21 mouse cellular contexts compared by ENCODE assay signal in genomic region chr14:78612111-78612788, GRCm38 (mm10).
A peak's percentile ranks its signal among the peaks of the same experiment; 100 is the strongest.
DNase-seq lines count a peak whose midpoint lies in the region; ATAC-seq lines count a peak whose summit lies in the region.
"Had no signal": no experiment of that assay in that cellular context is flagged by ENCODE, and none has a peak within 500 bp of the region (broad histone marks: within the 10 kb centered on the region; RNA-seq: fewer than 3 reads in every experiment).

No protein-coding gene starts in this region.

- peak; percentile 6 for DNase-seq in embryo, embryonic 10.5 days (ENCODE audit: low spot score)
- no peak for DNase-seq in embryo, embryonic 11 days
- DNase-seq in midbrain, embryonic 14.5 days = peak; percentile 31
- DNase-seq in R1 (ENCODE audit: low read depth, low spot score) = peak; percentile 24
- no peak for DNase-seq in MN1 (ENCODE audit: low spot score)
- no peak for DNase-seq in testis, postnatal 14 days (ENCODE audit: low spot score)
- DNase-seq: cerebellum, adult 2 months; gastrocnemius, postnatal 14 days; heart, adult 2 months; kidney, postnatal 4 days; layer of hippocampus, adult 9-11 months; lung, embryonic 14.5 days; lung, postnatal 4 days; thymus, adult 2 months had no signal

- no peaks in the 10 kb centered on the region for H3K4me1 ChIP-seq in midbrain, embryonic 14.5 days (ENCODE audit: control insufficient read depth, insufficient read depth, low read length)
- H3K4me1 ChIP-seq in midbrain, embryonic 13.5 days (replicated peaks) = 0 out of 2 replicates have a peak, but pooled peaks cover 3% of the 10 kb centered on the region
- 0 out of 2 replicates have a peak, but pooled peaks cover 4% of the 10 kb centered on the region for H3K4me1 ChIP-seq in liver, embryonic 12.5 days
- H3K4me1 ChIP-seq: embryonic facial prominence, embryonic 13.5 days; intestine, embryonic 15.5 days; stomach, embryonic 15.5 days had no signal

- H3K9ac ChIP-seq in midbrain, embryonic 14.5 days (replicated peaks; ENCODE audit: low read length) = no peak overlapping the region
- no peak overlapping the region for H3K9ac ChIP-seq in midbrain, embryonic 13.5 days (replicated peaks)
- H3K9ac ChIP-seq in liver, embryonic 12.5 days = no peak overlapping the region
- H3K9ac ChIP-seq: embryonic facial prominence, embryonic 13.5 days; intestine, embryonic 15.5 days; lung, embryonic 14.5 days; stomach, embryonic 15.5 days had no signal

- no peak overlapping the region for H3K4me2 ChIP-seq in midbrain, embryonic 14.5 days (ENCODE audit: low read length)
- no peak overlapping the region for H3K4me2 ChIP-seq in midbrain, embryonic 13.5 days (replicated peaks)
- H3K4me2 ChIP-seq in liver, embryonic 12.5 days = no peak overlapping the region
- H3K4me2 ChIP-seq: embryonic facial prominence, embryonic 13.5 days; intestine, embryonic 15.5 days; lung, embryonic 14.5 days; stomach, embryonic 15.5 days had no signal

- no peaks in the 10 kb centered on the region for H3K27me3 ChIP-seq in midbrain, embryonic 14.5 days (ENCODE audit: control insufficient read depth, insufficient read depth, low read length)
- no peaks in the 10 kb centered on the region for H3K27me3 ChIP-seq in midbrain, embryonic 13.5 days
- H3K27me3 ChIP-seq in liver, embryonic 12.5 days (replicated peaks) = no peaks in the 10 kb centered on the region
- H3K27me3 ChIP-seq: embryonic facial prominence, embryonic 13.5 days; intestine, embryonic 15.5 days; Patski; stomach, embryonic 15.5 days had no signal

- H3K27ac ChIP-seq in midbrain, embryonic 14.5 days (replicated peaks; ENCODE audit: low read depth, low read length) = no peak overlapping the region
- H3K27ac ChIP-seq in midbrain, embryonic 13.5 days = no peak overlapping the region
- no peak overlapping the region for H3K27ac ChIP-seq in liver, embryonic 12.5 days
- H3K27ac ChIP-seq: embryonic facial prominence, embryonic 13.5 days; heart, adult 2 months; intestine, embryonic 15.5 days; stomach, embryonic 15.5 days had no signal

- 66% methylated on average over 9 of the region's 9 CpGs for WGBS in midbrain, embryonic 14.5 days
- 70% methylated on average over 9 of the region's 9 CpGs for WGBS in midbrain, embryonic 13.5 days
- 57% methylated on average over 9 of the region's 9 CpGs for WGBS in liver, embryonic 12.5 days (ENCODE audit: insufficient replicate concordance)

- H3K36me3 ChIP-seq in midbrain, embryonic 14.5 days (ENCODE audit: control insufficient read depth, insufficient read depth, low read length) = no peaks in the 10 kb centered on the region
- H3K36me3 ChIP-seq in midbrain, embryonic 13.5 days = no peaks in the 10 kb centered on the region
- H3K36me3 ChIP-seq in liver, embryonic 12.5 days = no peaks in the 10 kb centered on the region
- H3K36me3 ChIP-seq: embryonic facial prominence, embryonic 13.5 days; intestine, embryonic 15.5 days; stomach, embryonic 15.5 days had no signal

- no peaks in the 10 kb centered on the region for H3K9me3 ChIP-seq in midbrain, embryonic 14.5 days (ENCODE audit: control insufficient read depth, low read length)
- no peaks in the 10 kb centered on the region for H3K9me3 ChIP-seq in midbrain, embryonic 13.5 days
- no peaks in the 10 kb centered on the region for H3K9me3 ChIP-seq in liver, embryonic 12.5 days (replicated peaks)
- H3K9me3 ChIP-seq: embryonic facial prominence, embryonic 13.5 days; intestine, embryonic 15.5 days; stomach, embryonic 15.5 days had no signal

- no peak for ATAC-seq in midbrain, embryonic 14.5 days (ENCODE audit: low FRiP score, low TSS enrichment)
- no peak for ATAC-seq in midbrain, embryonic 13.5 days
- peak; percentile 49; the same call in 1 of the 2 replicates for ATAC-seq in liver, embryonic 12.5 days
- ATAC-seq: forebrain, embryonic 14.5 days; intestine, embryonic 15.5 days; Patski had no signal

- H3K4me3 ChIP-seq in midbrain, embryonic 14.5 days (replicated peaks; ENCODE audit: low read depth, low read length) = no peak overlapping the region
- no peak overlapping the region for H3K4me3 ChIP-seq in midbrain, embryonic 13.5 days (replicated peaks)
- H3K4me3 ChIP-seq in liver, embryonic 12.5 days = no peak overlapping the region
- H3K4me3 ChIP-seq: embryonic facial prominence, embryonic 13.5 days; heart, adult 2 months; intestine, embryonic 15.5 days; stomach, embryonic 15.5 days had no signal

Comparison
In these comparisons a context has a peak if more than half of its experiments do, and no peak if none do; other contexts are left out.
1. DNase-seq: peak in embryo, embryonic 10.5 days (single experiment), midbrain, embryonic 14.5 days (single experiment) and R1 (single experiment); none in embryo, embryonic 11 days (single experiment), MN1 (single experiment) and testis, postnatal 14 days (single experiment).